Mouse (Mus musculus) spleen, postnatal 36 days (tissue): ENCODE data around the gene Hint2.
A peak's percentile ranks its signal among the peaks of the same experiment; 100 is the strongest.

Experiments used
- DNase-seq, 2 experiments: peaks; one replicate each; pipeline ENCODE4 v3.0.0; 2022; ENCODE audit warnings: low spot score in 2 of 2, mixed read lengths in 1 of 2

Gene Hint2

DNA sequence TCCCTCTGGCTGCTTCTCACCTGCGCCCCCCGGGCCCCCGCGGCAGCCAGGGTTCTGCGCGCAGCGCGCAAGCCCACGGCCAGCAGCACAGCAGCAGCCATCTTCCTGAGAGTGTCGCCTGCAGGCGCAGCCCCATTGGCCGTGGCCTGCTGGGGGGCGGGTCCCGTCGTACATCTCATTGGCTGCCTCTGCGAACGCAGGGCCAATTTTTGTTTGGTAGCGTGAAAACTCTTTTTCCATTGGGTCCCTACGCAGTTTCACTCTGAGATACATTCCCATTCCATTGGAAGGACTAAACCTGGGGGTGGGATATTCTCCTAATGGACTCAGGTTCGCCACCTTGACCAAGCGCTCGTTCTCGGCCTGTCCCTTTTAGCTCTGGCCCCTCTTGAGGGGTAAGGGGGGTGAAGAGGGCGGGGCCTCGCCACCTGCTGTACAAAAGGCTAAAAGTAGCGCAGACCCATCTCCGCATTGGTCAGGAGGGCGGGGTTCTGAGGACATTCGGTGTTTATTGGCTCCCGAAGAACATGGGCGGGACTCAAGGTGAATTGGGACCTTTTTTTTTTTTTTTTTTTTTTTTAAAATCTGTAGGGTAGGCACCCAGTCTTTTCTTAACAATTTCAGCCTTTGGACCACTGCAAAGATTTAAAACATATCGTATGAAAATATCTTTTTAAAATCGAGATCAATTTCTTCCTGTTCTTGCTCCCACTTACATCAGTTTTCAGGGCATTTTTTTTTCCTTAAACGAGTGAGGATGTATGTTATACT, at the start of gene Hint2:
TSS of gene Hint2 (minus strand) at position 128 of the 771 bp plus-strand sequence.
- DNase-seq = peak; percentile 93 to 94

- no peak for DNase-seq
Measured at GRCm38 (mm10) chr4:43705991-43706390, 49.7 kb upstream of the Hint2 start.

- no peak for DNase-seq
Measured at GRCm38 (mm10) chr4:43703851-43704250, 47.6 kb upstream of the Hint2 start.

- no peak for DNase-seq
Measured at GRCm38 (mm10) chr4:43703439-43703838, 47.2 kb upstream of the Hint2 start.

DNA sequence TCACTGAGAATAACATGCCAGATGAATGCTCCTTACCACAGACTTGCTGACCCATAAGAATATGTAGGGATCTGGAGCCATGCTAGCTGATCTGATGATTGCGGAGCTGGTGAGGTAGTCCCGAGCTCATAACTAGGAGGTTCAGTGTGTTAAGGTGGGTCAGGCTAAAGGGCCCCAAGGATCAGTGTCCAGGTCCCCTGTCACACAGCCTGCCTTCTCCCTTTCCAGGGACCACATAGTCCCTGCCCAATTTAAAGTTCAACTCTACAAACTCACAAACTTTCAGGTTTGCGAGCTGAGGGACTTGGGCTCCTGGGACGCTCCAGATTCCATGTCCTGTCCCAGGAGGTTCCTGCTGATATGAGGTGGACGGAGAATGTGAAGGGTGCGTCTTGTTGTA, 44.4 kb upstream of the Hint2 start, which contains the start of gene Olfr70:
TSS of gene Olfr70 (minus strand) at position 101 of the 400 bp plus-strand sequence.
- DNase-seq = no peak

DNA sequence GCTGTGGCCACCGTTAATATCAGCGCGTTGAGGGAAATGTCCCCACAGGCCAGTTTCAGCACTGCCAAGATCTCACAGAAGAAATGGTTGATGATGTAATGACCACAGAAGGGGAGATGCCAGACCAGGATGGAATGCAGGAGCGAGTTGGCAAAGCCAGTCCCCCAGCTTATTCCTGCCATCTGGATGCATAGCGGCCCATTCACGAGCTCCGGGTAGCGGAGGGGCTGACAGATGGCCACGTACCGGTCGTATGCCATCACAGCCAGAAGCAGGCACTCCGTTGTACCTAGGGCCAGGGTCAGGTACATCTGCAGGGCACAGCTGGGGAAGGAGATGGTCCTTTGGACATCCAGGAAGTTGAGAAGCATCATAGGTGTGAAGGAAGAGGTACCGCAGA, 40.3 kb upstream of the Hint2 start:
- no peak for DNase-seq

DNA sequence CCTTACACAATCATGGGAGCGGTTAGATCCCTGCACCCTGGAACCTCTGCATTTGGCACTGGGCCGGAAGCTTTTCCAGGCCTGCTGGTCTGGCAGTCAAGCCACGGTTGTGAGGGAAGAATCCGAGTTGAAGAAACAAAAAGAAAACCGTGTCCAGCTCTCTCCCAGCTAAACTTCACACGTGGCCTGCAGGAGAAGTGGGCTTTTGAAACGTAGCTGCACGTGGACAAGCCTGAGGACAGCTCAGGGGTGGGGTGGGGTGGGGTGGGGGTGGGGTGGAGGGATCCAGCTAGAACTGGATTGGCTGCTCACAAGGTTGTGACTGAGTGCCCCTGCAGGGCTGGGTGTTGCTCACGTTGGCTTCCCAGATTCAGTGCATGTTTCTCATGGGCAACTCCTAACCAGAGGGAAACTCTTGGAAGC, 39.0 kb upstream of the Hint2 start:
- DNase-seq = no peak

- no peak for DNase-seq
Measured at GRCm38 (mm10) chr4:43694439-43695248, 38.4 kb upstream of the Hint2 start.

- DNase-seq = no peak
Measured at GRCm38 (mm10) chr4:43693806-43694241, 37.6 kb upstream of the Hint2 start.

- DNase-seq = no peak
Measured at GRCm38 (mm10) chr4:43691026-43691425, 34.8 kb upstream of the Hint2 start.

DNA sequence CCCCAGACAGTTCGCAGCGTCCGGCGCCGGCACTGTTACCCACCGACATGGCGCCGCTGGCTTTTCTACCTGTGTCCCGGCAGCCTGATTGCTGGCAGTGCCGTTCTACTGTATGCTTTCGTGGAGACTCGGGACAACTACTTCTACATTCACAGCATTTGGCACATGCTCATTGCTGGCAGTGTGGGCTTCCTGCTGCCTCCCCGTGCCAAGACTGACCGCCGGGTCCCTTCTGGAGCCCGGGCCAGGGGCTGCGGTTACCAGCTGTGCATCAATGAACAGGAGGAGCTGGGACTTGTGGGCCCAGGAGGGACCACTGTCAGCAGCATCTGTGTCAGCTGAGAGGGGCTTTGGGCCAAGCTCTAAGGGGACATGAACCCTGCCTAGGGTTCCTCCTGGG, 33.8 kb upstream of the Hint2 start:
- no peak for DNase-seq

DNA sequence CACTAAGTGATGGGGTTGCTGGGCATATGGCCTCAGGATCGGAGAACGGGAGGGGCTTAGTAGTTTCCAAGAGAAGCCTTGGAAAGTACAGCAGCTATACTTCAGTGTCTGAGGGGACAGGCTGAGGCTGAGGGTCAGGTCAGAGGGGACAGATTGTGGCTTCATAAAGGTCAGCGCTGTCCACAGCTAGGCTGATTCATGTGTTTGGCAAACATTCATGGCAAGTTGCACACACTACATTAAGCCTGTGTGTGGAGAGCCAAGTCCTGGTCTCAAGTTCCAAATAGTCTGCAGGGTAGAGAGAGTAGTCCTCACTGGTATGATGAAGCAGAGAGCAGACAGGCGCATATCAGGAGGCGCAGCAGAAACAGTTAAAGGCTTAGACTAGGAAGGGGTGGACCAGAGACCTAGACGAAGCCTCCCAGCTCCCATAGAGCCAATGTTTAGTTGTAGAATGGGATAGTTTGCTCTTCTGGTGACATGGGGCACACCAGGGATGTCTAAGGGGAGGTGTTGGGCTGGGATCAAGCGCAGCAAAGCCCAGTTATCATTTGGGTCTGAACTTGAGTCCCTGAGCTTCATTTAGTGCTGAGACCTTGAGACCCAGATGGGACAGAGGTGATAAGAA, 23.3 kb upstream of the Hint2 start:
- no peak for DNase-seq

- no peak for DNase-seq
Measured at GRCm38 (mm10) chr4:43678541-43678940, 22.3 kb upstream of the Hint2 start.

DNA sequence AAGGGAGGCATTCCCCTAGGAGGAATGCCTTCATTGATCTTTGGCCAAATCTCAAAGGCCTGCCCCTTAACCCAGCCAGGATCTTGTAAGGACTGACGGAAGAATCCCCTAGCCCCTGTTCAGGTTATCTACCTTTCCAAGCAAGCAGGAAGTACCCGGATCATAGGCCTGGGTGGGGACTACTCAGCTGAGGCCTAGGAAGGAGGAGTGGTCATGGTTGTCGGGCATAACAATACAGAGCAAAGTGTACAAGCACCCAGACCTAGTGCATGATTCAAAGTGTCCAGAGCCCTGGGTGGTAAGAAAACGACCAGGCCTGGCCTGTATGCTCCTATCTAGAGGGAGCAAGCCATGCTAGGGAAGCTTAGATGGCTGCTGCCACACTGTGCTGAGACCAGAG, 19.3 kb upstream of the Hint2 start:
- DNase-seq = no peak

DNA sequence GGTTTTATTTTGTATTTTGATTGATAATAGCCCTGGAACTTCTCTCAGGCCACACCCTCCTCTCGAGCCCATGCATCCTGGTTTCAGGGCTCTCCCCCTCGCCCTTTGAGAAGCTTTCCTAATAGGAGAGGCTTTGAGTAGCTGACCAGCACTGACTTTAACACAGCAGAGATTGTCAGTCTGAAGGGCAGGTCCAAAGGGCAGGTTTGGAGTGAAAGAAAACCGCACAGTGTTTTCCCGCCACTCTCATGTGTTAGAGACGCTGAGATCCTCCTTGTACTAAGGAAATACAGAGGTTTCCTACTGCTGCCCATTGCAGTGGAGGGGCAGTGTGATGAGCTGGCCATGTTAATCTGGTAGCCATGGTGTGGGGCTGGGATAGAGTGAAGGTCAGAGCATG, 18.7 kb upstream of the Hint2 start:
- no peak for DNase-seq

GRCm38 (mm10) chr4:43673703-43674102, 17.4 kb upstream of the Hint2 start:
- no peak for DNase-seq

DNA sequence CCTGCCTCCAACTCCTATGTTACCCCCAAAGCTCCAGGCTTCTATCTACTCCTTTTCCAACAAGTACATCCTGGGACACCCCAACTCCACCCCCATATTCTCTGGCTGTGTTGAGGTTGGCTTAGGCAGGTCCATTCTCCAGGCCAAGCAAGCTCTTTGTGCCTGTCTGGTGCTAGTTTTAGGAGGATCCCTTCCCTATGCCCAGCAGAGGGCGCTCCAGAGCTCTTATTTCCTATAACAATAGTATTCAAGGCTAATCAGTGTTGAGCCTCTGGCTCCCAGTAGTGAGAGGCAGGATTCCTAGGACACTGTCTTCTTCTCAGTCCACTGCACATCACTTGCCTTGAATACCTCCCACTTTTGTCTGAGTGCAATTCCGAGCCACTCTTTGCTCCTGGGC, 15.8 kb upstream of the Hint2 start:
- DNase-seq = peak; percentile 60 to 78

- DNase-seq = peak in 1 of 2 experiments; percentile 41
Measured at GRCm38 (mm10) chr4:43669428-43669794, 13.1 kb upstream of the Hint2 start.

- DNase-seq = peak; percentile 87 to 88
Measured at GRCm38 (mm10) chr4:43668782-43669427, 12.6 kb upstream of the Hint2 start, which contains the start of the genes Tmem8b and Fam221b. Gene Tmem8b, plus strand, starts transcription at chr4:43668971. Gene Fam221b, minus strand, starts transcription at chr4:43669145.

GRCm38 (mm10) chr4:43666412-43666811, 10.1 kb upstream of the Hint2 start:
- no peak for DNase-seq

DNA sequence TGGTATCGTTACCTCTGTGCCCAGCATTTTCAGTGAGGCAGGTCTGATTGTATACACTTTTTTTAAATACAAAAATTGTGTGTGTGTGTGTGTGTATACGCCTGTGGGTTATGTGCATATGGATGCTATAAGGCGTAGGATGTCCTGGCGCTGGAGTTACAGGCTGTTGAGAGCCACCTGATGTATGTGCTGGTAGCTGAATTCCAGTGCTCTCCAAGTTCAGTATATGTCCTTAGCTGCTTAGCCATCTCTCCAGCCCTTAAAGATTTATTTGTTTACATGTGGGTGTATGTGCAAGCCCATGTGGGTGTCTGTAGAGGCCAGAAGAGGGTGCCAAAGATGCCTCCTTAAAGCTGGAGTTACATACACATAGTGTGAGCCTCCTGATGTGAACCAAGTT, 880 bp upstream of the Hint2 start:
- no peak for DNase-seq
